Mouse (Mus musculus) bone marrow macrophage, adult 2 months (primary cell): ENCODE results near the gene Kcnk12. TPM values are rescaled to one million over a fixed set of nuclear protein-coding genes. Genes with fewer than 3 reads are reported as not detected.

Experiments used
- H3K27ac ChIP-seq: 2 replicates; pipeline ENCODE4 v1.5.1; 2012; ENCODE audit warnings: low read depth, low read length; ENCODE audit not compliant: insufficient read depth
- H3K4me1 ChIP-seq: 2 replicates; pipeline ENCODE4 v1.6.1; 2012; ENCODE audit warnings: low read length; ENCODE audit not compliant: control insufficient read depth, insufficient read depth
- H3K4me3 ChIP-seq: 2 replicates; pipeline ENCODE4 v1.5.1; 2012; ENCODE audit warnings: mild to moderate bottlenecking, low read length, moderate library complexity; ENCODE audit not compliant: insufficient read depth
- CTCF ChIP-seq: IDR thresholded peaks from 2 replicates; pipeline ENCODE4 v1.5.1; 2012; ENCODE audit warnings: low read depth, mild to moderate bottlenecking, low read length, moderate library complexity
- POLR2A ChIP-seq: IDR thresholded peaks from 2 replicates; pipeline ENCODE4 v1.6.1; 2012; ENCODE audit warnings: mild to moderate bottlenecking, low read depth, low read length, borderline replicate concordance
- polyA plus RNA-seq: library from polyadenylated mRNA; stranded (reverse); fragments of >200 nt; gene quantifications from 2 replicates; pipeline ENCODE4 v1.2.4, GENCODE M21; 2012; ENCODE audit not compliant: missing spikeins, insufficient read depth, insufficient read length

Gene Kcnk12
- polyA plus RNA-seq, 1 experiment: 0.83 TPM

GRCm38 (mm10) chr17:87724727-87725126 lies 73.1 kb downstream of the Kcnk12 start:
- Histone ChIP-seq H3K27ac (no peak overlapping the region), H3K4me1 (no peaks in the 10 kb centered on the region), H3K4me3 (no peak overlapping the region)
- TF ChIP-seq POLR2A (no peak), CTCF (no peak)

DNA sequence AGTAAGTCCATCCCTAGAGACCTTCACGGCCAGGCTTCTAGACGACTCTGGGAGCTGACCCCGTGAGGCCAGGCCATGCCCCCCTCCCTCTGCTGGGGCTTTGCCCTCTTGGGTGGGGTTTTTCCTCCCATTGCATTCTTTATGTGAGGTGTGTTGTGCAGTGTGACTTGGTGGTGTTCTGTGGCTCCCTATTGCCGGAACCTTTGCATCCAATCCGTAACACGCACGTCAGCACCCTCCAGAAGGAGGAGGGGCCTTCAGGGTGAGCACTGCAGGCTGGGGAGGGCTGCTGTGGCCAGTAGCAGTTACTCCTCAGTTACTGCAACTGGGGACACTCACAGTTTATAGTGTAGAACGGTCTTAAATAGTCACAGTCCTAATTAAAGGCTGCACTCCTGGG lies 97.7 kb downstream of the Kcnk12 start:
- no peak overlapping the region for H3K4me3 ChIP-seq
- H3K27ac ChIP-seq: no peak overlapping the region
- no peaks in the 10 kb centered on the region for H3K4me1 ChIP-seq
- TF ChIP-seq POLR2A (no peak), CTCF (no peak)

DNA sequence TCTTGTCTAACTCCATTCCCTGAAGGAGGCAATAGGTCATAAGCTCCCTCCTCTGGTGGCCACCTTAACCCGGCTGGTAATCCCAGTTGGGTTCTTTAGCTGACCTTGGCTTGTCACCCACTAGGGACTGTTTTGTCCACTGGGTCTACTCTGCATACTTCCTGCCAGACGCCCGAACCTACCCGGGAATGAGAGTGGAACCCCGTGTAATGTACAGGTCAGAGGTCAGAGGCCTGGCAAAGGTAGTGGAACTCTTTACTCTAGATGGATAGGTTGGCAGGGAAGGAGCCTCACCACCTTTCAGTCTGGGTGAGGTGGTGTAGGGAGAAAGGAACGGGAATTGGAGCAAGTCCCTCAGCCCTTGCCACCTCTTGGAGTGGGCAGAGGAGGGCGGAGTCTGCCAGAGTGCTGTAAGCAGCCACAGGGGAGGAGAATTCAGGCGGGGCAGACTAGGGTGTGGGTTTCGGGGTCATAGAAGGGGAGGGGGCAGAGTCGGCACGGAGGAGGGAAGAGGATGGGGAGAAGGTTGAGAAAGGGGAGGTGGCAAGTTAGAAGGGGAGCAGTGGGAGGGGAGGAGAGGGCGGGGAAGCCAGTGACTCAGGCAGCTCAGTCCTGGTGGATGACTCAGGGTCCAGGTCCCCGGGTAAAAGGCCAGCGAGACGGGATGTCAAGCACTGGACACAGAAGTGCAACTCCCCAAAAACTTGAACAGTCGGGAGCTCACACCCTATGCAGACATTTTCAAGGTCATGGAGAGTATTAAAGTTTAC lies 98.6 kb downstream of the Kcnk12 start:
- Histone ChIP-seq H3K4me1 (no peaks in the 10 kb centered on the region), H3K4me3 (no peak overlapping the region), H3K27ac (no peak overlapping the region)
- no peak for TF ChIP-seq POLR2A
- TF ChIP-seq CTCF: no peak

DNA sequence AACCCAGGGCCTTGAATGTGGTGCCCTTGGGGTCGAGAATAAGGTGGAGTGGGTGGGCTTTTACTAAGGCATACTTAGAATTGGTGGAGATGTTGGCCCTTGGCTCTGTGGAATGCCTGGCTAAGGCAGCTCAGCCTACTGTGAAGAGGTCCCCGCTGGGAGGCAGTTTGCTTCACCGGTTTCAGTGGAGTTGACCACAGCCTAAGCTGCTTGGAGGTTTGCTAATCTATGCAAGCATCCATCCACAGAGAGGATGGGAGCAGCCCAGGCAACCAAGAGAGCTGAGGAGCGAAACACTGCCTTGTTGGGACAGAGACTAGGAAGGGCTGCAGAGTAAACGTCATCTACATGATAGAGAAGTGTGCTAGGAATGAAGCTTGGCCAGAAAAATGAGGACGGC lies 101.0 kb downstream of the Kcnk12 start:
- TF ChIP-seq CTCF (no peak), POLR2A (no peak)
- no peaks in the 10 kb centered on the region for H3K4me1 ChIP-seq

DNA sequence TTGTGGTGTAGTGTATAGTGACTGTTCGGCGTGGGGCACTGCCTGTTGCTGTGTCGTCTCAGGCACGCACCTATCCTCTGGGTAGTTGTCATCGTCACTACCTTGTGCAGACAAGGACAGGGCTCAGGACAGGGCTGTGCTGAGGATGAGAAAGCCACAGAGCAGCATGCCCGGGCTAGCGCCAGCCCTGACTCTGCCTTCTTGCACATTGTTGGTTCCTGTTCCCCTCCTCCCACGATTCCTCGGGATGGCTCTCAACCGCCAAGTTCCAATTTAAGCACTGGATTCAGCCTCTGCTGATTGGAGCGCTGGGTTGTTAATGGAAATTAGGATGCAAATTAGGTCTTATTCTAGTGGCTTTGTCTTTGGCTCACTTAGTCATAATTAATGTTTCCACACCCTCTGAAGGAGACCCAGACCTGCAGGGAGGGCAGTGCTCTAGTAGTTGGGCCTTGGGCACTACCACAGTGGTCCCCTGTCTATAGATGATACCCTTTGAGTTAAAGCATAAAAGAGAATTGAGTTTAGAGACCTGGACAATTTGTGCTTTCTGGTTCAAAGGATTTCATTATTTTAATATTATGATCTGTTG lies 101.8 kb downstream of the Kcnk12 start:
- TF ChIP-seq CTCF: no peak
- TF ChIP-seq POLR2A: no peak
- Histone ChIP-seq H3K4me3 (no peak overlapping the region), H3K27ac (no peak overlapping the region; the same call in 1 of the 2 replicates), H3K4me1 (no peaks in the 10 kb centered on the region)

More for the DNA sequence above, 101.0 kb downstream of the Kcnk12 start:
- Histone ChIP-seq H3K27ac (no peak overlapping the region), H3K4me3 (no peak overlapping the region)

Other genes with a start within 250 kb of the Kcnk12 start
- gene Epcam, start 162.0 kb downstream of the Kcnk12 start, polyA plus RNA-seq: not detected in 2 replicates
- gene Msh2, start 125.7 kb downstream of the Kcnk12 start, polyA plus RNA-seq: 13.5 and 17.1 TPM in 2 replicates
- gene Rpl36-ps4, start 123.0 kb upstream of the Kcnk12 start, polyA plus RNA-seq: not detected in 2 replicates
- 15.8 and 19.0 TPM in 2 replicates for gene Msh6, start 177.1 kb upstream of the Kcnk12 start, polyA plus RNA-seq